Mouse (Mus musculus): ENCODE data around the gene Nedd9. TPM values are rescaled to one million over a fixed set of nuclear protein-coding genes. Genes with fewer than 3 reads are reported as not detected.

The Nedd9 gene
- total RNA-seq, 2 experiments from 2014 or later = 8.7 to 19.7 TPM

DNA sequence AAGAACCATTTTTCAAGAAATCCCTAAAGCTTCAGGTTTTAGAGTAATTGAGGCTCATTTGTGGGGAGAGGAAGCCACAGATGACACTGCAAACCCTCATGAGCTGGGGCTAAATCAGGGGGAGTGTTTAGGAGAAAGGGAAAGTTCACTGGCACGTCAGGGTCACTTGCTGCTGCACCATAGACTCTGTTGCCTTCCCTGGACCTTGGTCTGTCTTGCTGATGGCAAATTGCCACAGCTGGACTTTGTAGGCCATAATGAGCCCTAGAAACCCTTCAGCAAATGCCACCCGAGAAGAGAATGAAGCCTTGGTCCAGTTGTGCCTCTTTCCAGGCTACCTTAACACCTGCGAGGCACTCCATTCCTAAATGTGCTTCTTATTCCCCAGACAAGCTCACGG is 66.8 kb downstream of the Nedd9 start:
- ATAC-seq (replicated peaks; ENCODE audit: low FRiP score, poor library complexity, severe bottlenecking) = no peak

DNA sequence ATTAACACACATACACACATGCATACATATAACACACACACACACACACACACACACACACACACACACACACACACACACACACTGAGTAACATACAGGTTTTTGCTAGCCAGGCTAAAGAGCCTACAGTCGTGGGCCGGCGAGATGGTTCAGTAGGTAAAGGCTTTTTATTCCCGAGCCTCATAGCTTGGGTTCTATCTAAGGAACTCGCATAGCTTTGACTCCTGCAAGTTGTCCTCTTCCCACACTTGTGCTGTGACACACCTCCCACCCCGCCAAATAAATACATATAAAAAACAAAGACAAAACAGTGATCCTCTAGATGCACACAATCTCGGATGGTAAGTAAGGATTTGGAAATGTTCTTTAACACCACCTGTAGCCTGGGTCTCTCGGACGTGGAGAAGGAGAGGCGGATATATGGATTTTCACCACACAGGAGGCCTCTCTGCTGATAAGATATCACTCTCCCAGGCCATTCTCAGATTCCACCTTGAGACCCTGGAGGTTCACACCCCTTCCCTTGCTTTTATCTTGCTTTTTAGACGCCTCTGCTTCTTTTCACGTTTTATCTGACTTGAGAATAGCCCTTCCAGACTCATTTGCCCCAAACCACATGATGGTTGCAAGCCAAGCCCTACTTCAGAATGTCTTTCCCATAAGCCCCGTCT is 68.8 kb downstream of the Nedd9 start:
- no peak for ATAC-seq (replicated peaks; ENCODE audit: low FRiP score, poor library complexity, severe bottlenecking)

DNA sequence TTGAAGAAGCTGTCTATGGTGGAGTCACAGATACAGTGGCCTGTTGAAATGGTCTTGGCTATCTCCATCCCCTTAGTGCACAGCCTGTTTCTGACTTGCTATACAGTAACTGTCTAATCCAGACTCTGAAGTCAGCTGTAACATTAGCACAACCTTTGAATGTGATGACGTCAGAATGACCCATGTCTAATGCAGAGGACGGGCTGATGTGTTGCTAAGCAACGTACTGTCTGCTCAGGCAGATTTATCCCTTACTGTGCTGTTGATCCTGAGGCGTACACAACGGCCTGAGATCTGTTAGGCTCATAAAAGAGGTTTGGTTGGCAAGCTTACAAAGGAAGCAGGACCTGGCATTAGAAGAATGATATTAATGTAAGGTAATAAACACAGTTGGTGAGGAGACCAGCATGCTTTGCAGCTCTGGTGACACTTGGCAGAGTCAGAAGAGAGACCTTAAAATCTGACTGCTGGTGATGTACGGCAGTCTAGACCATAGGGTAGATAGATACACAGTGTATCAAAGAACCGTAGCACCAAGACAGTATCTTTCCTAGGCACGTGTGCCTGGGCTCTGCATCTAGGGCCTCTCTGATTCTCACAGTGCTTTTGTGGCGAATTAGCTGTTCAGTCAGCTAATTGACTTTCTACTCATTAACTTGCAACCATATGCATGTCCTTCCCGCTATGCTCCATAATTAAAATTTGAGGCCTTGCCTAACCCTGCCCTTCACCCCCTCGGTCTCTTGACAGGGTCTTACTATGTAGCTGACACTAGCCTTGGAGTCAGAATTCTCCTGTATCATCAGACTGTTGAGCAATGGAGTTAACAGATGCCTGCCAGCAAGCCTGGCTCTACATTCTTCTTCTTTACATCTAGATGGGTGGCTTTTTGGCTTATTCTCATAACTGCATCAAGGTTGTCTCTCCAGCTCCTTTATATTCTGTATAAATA is 70.8 kb downstream of the Nedd9 start:
- no peak for ATAC-seq (replicated peaks; ENCODE audit: low FRiP score, poor library complexity, severe bottlenecking)

DNA sequence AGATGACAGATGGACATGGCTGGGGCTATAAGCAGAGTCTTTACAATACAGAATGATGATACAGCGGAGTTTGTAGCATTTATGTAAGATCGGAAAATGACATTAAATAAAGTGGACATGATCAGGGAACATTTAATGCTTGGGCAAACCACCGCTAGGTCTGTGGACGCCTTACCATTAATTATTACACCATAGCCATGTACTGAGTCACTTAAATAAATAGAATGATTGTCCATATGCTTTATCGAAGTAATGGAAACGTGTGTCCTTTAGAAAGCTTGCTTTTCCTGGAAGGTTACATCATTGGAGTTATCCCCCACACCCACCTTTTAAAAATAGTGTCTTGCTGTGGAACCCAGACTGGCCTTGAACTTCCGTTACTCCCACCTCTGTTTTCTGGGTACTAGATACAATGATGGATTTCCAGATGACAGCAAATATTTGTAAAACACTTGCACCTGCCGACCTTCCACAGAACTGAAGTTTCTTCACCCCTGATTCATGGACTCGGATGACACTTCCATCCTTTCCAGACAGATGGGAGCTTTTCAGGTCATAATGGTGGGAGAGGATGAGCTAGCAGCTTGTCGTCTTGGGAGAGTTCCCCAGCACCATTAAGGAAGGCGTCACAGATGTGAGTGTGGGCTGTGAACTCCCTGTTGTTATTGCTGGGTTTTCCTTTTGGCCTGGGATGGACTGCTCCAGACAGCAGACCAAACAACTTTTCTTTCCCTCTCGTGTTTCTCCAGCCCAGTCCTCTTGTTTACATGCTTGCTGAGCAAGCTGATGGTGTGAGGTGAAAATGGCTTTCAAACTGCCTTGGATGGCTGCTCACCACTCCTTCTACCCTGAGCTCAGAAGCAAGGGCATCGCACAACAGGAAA is 76.7 kb downstream of the Nedd9 start:
- ATAC-seq (replicated peaks; ENCODE audit: low FRiP score, poor library complexity, severe bottlenecking) = no peak

DNA sequence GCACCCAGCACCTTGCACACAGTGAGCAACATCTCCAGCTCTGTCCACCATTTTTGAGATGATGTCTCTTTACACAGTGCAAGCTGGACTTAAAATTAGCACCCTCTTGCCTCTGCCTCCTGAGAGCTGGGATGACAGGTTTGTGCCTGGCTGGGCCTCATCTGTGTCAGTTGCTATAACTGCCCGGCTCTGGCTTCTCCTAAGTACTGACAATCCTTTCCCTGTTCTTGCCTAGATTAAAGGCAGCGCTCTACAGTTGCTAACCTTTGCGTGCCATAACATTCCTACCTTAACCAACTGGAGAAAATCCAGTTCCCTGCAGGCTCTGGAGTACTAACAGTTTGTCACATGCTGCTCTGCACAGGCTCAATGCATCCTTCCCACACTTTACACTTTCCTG is 77.9 kb downstream of the Nedd9 start:
- no peak for ATAC-seq (replicated peaks; ENCODE audit: low FRiP score, poor library complexity, severe bottlenecking)

DNA sequence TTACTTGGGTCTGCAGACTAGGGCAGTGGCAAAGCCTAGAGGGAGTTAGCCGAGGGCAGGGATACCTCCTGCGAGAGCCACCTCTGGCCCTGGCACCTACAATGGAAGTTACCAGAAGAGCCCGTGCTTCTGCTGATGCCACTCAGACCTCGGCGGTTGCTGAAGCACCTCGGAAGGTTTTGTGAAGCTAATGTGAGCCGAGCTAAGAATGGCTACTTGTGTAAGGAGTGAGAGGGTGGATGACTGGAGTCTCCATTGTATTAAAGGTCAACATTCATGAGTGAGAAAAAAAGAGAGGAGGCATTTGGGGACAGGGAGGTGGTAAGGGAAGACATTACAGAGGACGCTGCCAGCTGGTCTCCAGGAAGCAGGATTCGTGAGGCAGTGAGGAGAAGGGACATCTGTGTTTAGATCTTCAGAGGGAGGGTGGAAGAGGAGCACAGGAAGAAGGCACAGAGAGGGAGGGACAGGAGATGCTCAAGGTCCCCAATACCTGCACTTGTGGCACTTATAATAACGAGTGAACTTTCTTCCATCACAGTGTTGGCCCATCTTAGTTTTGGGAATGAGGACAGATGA is 78.7 kb downstream of the Nedd9 start:
- ATAC-seq (replicated peaks; ENCODE audit: low FRiP score, poor library complexity, severe bottlenecking) = no peak

DNA sequence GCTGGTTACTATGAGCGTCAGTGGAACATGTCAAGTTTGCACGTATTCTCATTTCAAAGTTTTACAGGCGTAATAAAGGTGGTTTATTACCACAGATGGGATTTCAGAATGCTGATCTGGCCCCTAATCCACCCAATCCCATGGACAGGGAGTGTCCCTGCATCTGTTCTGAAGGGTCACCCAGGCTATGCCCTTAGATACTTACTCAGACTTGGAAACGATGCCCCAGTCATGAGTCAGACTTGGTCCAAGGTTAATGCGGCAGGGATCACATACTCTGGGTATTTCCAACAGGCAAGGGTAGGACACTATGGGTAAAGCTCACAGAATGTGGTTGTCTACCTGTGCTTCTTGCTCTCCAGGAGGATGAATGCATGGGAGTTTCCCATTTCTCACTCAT is 82.2 kb downstream of the Nedd9 start:
- no peak for ATAC-seq (replicated peaks; ENCODE audit: low FRiP score, poor library complexity, severe bottlenecking)

DNA sequence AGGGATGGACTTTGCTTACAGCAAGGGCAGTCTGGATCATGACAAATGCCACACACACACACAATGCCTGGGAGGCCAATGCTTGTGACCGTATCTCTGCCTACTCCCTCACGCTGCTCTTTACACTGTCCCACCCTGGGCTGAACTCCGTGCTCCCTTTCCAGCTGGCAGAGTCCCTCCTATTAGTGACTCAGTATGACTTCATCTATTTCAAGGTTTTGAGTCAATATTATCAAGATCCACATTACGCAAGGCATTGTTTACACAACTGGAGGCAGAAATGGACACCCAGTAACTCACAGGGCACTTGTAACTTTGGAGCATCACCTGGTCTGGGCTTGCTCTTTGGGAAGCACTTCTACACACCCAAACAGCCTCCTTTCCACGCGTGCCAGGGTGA is 83.3 kb downstream of the Nedd9 start:
- ATAC-seq (replicated peaks; ENCODE audit: low FRiP score, poor library complexity, severe bottlenecking) = no peak

DNA sequence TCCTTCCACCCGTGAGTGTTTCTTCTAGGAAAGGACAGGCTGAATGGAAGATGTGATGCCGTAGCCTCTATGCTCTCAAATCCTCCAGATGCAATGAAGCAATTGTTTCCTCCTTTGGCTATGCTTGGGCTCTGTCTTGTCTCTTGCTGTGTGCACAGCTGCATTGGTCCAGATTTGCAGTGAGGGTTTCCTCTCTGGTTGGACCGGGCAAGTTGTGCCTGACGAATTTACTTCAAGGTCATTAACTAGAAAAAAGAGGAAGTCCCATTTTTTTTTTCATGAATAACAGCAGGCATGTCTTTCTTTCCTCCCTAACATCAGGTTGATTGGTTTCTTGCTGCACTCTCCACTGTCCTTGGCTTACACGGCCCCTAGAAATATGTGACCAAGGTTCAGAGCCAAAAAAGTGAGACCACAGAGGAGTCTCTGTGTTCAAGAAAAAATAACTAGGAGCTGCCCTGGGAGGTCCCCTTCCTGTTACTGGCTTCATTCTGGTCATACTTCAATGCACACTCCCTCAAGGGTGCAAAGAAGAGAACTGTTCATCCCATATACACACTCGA is 84.6 kb downstream of the Nedd9 start:
- ATAC-seq (replicated peaks; ENCODE audit: low FRiP score, poor library complexity, severe bottlenecking) = no peak

DNA sequence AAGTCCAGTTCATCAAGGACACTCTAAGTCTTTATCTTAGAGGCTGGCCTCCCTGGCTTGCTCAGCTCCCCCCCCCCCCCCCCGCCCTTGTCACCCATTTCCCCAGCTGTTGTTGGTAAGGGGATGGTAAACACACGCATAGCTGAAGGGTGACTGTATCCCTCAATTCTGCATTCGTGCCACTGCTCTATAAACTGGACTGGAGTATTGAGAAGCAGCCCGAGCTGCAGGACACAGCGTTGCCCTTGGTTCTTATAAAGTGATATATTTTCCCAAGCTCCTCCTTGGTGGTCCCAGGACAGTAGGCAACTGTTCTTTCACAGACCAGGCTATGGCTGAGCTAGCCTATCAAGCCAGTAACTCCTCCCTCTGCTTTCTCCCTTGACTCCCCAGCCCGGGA is 85.4 kb downstream of the Nedd9 start:
- ATAC-seq (replicated peaks; ENCODE audit: low FRiP score, poor library complexity, severe bottlenecking) = no peak

DNA sequence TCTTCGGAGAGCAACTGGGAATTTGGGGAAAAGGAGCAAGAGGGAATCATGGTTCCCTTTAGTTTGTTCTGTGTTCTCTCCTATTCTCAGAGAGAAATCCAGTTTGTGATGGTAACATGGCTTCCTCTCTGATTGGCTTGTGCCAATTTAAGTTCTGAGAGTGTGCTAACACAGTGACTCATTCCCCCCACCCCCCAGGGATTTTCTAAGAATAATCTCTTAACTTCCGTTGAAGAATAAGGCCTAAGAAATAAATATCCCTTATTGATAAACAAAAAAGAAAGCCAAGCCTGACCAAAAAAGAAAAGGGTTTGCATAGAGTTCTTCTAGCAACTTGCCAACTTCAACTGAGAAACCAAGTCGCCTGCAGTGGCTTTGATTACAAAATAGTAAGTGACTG is 86.9 kb downstream of the Nedd9 start:
- ATAC-seq (replicated peaks; ENCODE audit: low FRiP score, poor library complexity, severe bottlenecking) = no peak

DNA sequence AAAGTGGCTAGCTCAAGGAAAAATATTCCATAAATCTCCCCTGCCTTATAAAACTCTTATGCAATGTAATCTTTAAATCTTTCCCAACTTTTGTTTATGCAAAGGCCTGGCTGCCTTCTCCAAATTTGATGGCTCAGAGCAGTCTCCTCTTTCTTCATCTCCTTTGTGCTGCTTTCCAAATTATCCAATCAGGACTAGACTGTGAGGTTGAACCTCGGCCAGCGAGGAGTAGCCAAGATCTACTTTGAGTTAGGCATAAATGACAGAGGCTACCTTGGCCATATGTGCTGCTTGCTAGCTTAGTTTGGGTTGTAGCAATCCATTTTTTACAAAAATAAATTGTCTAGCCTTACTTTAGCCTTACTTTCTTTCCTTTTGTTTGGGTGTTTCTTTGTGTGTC is 95.0 kb downstream of the Nedd9 start:
- no peak for ATAC-seq (replicated peaks; ENCODE audit: low FRiP score, poor library complexity, severe bottlenecking)

DNA sequence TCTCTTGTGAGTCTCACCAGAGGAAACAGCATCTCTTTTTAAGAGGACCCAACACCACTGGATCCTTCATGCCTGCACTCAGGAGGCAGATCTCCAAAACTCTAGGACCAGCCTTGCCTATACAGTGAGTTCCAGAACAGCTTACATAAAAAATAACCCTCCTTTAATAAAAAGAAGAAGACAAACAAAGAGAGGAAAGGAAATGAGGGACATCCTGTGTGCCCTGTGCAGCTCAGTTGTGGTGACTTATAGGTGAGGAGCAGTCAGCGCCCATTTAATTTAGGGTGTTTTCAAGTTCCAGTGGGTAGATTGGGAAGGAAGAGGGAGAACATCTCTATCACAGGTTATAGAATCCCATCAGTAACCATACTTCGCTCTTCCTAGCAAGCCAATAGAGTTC is 96.5 kb downstream of the Nedd9 start:
- ATAC-seq (replicated peaks; ENCODE audit: low FRiP score, poor library complexity, severe bottlenecking) = no peak

DNA sequence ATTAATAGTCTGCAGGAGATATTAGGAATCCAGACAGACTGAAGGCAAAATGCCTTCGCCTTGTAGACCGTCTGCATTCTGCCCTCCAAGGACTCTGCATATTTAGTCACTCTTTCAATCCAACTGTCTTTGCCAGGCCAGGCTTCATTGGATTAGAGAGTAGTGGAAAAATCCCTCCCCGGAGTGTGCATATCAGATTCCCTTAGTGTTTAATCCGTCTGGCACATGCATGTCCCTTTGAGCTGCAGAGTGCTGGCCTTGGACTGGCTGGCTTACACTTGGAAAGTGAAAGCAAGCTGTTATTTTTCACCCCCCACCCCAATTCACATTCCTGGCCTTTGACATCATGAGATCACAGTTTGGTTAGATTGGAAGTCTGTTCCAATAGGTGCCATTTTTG is 100.6 kb downstream of the Nedd9 start:
- ATAC-seq (replicated peaks; ENCODE audit: low FRiP score, poor library complexity, severe bottlenecking) = no peak

DNA sequence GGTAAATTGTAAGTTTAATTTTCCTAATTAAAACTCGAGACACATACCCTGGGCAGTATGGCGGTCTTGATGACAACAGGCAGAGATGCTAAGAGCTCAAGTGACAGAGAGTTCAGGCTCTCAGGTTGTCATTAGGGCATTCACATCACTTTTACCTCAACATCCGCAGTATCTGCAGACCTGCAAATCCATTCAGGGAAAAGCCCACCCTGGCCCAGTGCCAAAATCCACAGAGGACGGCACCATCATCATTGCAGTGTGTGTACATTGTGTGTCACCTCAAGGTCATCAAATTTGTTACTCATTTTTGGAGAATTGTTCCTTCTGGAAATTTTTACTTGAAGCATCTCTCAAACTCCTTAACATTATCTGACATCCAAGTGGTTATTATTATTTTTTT is 102.3 kb downstream of the Nedd9 start:
- ATAC-seq (replicated peaks; ENCODE audit: low FRiP score, poor library complexity, severe bottlenecking) = no peak

DNA sequence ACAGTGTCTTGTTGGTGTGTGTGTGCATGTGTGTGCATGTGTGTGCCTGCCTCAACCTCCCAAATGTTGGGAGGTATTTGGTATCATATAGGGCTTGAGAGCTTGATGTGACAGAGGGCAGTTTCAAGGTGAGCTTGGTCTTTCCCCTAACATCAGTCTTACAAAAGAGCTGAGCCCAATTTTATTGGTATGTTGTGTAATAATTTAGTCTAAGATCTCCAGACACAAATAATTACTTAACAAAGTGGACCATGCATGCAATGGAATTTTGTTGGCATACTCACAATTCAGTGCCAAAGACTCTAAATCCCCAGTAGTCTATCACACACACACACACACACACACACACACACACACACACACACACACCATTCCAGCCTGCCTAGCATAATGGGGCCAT is 104.5 kb downstream of the Nedd9 start:
- no peak for ATAC-seq (replicated peaks; ENCODE audit: low FRiP score, poor library complexity, severe bottlenecking)

DNA sequence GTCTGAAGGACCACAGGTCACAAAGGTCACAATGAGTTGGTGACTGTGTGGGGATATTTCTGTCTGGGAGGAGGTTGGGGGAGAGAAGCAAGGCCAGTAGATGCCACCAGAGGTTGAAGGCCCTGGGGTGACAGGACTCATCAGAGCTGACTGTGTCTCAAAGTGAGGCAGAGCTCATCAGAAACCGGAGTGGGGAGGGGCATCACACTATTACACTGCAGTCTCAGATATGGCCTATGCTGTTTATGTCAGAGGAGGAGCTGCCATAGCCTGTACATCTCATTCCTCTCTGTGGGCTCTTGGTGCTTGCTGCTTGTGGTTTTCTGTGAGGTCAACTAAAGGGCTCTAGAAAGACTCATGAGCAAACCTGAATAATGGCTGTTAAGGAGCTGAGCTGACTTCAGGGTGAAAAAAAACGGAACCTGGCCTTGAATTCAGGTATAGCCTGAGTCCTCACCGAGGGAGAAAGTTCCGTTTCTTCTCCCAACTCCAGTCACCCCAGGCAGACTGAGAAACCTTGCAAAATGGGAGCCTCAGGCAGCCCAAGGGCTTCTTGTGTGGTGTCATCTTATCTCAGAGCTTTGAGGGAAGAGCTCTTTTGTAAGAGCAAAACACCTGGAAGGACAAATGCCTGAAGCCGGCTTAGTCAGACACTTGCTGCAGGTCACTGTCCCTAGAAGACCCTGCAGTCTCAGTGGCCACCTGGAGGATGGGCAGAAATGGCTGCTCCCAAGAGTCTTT is 105.2 kb downstream of the Nedd9 start:
- no peak for ATAC-seq (replicated peaks; ENCODE audit: low FRiP score, poor library complexity, severe bottlenecking)

DNA sequence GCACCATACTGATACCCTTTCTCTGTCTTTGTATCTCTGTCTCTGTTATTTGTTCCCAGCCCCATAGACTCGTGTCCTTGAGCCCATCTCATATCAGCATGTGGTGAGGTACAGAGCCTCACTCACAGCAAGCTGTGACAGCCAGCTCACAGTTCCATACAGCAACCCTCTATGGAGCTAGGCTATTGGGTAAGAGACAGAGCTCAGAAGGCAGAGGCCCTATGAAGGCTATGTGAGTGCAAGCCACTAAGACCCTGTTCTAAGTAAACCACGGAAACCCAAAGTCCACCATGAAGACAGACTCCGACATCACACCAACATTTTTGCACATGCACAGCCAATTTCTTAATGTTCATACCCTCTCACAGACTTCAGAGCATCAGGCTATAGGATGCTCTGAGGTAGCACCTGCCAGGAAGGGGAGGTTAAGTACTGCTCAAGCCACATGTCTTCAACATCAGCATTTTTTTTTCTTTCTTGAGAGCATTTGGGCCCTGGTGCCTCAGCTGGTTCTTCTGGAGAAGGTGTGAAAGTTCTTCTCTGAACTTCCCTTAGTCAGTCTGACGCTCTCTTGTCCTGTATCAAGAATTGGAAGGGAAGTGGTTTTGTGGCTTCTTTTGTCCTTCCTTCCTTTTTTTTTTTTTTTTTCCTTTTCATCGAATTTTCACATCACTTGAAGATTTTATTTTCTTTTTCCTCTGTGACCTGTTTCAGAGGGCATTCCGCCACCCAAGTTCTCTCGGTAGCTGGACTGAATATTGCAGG is 105.9 kb downstream of the Nedd9 start:
- ATAC-seq (replicated peaks; ENCODE audit: low FRiP score, poor library complexity, severe bottlenecking) = no peak

Measured in erythroid progenitor cell, adult 5-6 weeks (primary cell).